Mouse (Mus musculus): Measurements from ENCODE around the gene Kcng3. TPM values are rescaled to one million over a fixed set of nuclear protein-coding genes. Genes with fewer than 3 reads are reported as not detected.

Gene Kcng3
- 0.91 TPM for polyA plus RNA-seq (2015; fragmentation: Illumina TruSeq; extraction: RNeasy Lipid Tissue Mini Kit (QIAGEN cat#74804); ENCODE audit: insufficient read depth, low replicate concordance)

DNA sequence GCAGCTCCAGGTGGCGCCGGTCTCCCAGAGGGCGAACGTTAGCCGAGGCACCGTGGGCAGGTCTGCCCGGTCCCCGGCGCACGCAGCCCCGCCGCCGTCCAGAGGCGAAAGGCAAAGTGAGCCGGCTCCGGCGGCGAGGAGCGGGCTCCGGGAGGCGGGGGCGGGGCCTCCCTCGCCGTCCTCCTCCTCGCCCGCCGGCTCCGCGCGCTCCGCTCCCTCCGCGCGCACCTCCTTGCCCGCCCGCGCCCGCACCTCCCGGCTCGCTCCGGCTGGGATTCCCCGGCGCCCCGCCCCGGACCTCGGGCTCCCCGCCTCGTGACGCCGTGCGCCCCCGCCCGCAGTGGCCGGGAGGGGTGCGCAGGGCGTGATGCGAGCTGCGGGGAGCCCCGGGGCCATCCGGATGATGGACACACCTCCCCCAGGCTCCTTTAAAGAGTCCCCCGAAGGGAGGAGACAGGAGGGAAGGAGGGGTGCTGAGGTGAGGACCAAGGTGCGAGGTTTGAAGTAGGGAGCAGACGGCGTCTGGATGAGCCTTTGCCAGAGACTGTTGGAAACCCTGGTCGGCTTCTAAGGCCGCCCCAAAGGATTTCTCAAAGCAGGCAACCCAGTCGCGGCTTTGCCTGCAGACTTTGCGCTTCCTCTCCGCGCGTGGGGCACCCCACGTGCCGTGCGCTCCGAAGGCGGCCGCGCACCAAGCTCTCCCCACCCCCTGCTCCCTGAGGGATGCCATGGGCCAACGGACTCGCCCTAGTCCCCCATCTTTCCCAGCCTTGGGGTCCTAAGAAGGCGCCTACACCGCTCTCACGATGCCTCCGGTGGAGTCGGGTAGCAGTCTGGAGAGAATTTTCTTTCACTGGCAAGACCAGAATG, at the start of gene Kcng3:
Kcng3 (minus strand) TSS at position 113 of the 870 bp plus-strand sequence.

Other genes starting within 250 kb of the Kcng3 start
- gene Cox7a2l, start 114.6 kb downstream of the Kcng3 start, polyA plus RNA-seq (2015; fragmentation: Illumina TruSeq; extraction: RNeasy Lipid Tissue Mini Kit (QIAGEN cat#74804); ENCODE audit: insufficient read depth, low replicate concordance) = 451 TPM
- 32.6 TPM for gene Mta3, start 74.3 kb upstream of the Kcng3 start, polyA plus RNA-seq (2015; fragmentation: Illumina TruSeq; extraction: RNeasy Lipid Tissue Mini Kit (QIAGEN cat#74804); ENCODE audit: insufficient read depth, low replicate concordance)
- gene Haao, start 216.1 kb upstream of the Kcng3 start, polyA plus RNA-seq (2015; fragmentation: Illumina TruSeq; extraction: RNeasy Lipid Tissue Mini Kit (QIAGEN cat#74804); ENCODE audit: insufficient read depth, low replicate concordance) = 110 TPM

All from spleen, adult 10 weeks (tissue).